Mouse (Mus musculus) forebrain, embryonic 14.5 days (tissue): ENCODE measurements at regions not wholly inside any gene's neighbourhood (a gene's known extent, or its start where the extent isn't known, plus 50 kb on each side); places are given as distances from the start of the nearest gene placed in this dataset.
"Not testable (repeated sequence)": the region's sequence is repeated elsewhere in the genome, so short reads cannot be mapped to it uniquely, and the experiment has no call there.

Source experiments
- ATAC-seq: fragments of 200-750 bp; cut with Nextera tagmentation; 2 replicates; pipeline ENCODE4 v1.8.0; 2017; ENCODE audit warnings: mild to moderate bottlenecking, moderate library complexity
- DNase-seq: peaks from one replicate; pipeline ENCODE4 v3.0.0-alpha.2; 2015; ENCODE audit warnings: low spot score
- H3K27ac ChIP-seq: fragments of 300-500 bp; sonication (generic); 2 replicates; pipeline ENCODE4 v1.5.1; 2014; ENCODE audit warnings: low read depth, mild to moderate bottlenecking, control low read depth, low read length, moderate library complexity
- H3K27me3 ChIP-seq: fragments of 300-500 bp; sonication (generic); replicated peaks from 2 replicates; pipeline ENCODE4 v1.6.1; 2014; ENCODE audit warnings: low read length, control low read depth, mixed read lengths; ENCODE audit not compliant: control insufficient read depth, insufficient read depth
- H3K36me3 ChIP-seq: fragments of 300-500 bp; sonication (generic); 2 replicates; pipeline ENCODE4 v1.6.1; 2014; ENCODE audit warnings: low read length, control low read depth; ENCODE audit not compliant: control insufficient read depth, insufficient read depth
- H3K4me1 ChIP-seq: fragments of 300-500 bp; sonication (generic); 2 replicates; pipeline ENCODE4 v1.6.1; 2014; ENCODE audit warnings: antibody characterized with exemption, low read length, control low read depth; ENCODE audit not compliant: control insufficient read depth, insufficient read depth
- H3K4me2 ChIP-seq: fragments of 300-500 bp; sonication (generic); 2 replicates; pipeline ENCODE4 v1.6.1; 2014; ENCODE audit warnings: mild to moderate bottlenecking, control low read depth, low read length
- H3K4me3 ChIP-seq: fragments of 300-500 bp; sonication (generic); 2 replicates; pipeline ENCODE4 v1.5.1; 2014; ENCODE audit warnings: low read depth, low read length, control low read depth
- H3K9ac ChIP-seq: fragments of 300-500 bp; sonication (generic); 2 replicates; pipeline ENCODE4 v1.6.1; 2014; ENCODE audit warnings: mild to moderate bottlenecking, low read length, control low read depth, moderate library complexity
- H3K9me3 ChIP-seq: fragments of 300-500 bp; sonication (generic); replicated peaks from 2 replicates; pipeline ENCODE4 v1.6.1; 2016; ENCODE audit warnings: low read length, control low read depth, mixed read lengths; ENCODE audit not compliant: control insufficient read depth
- WGBS: fragments of 180-500 bp; shearing (Covaris S2); extraction: QIAGEN DNeasy Blood & Tissue Kit; methylation state at CpG from one replicate; pipeline ENCODE4 v1.1.7; 2014; 5-methylcytosine and 5-hydroxymethylcytosine counted together

DNA sequence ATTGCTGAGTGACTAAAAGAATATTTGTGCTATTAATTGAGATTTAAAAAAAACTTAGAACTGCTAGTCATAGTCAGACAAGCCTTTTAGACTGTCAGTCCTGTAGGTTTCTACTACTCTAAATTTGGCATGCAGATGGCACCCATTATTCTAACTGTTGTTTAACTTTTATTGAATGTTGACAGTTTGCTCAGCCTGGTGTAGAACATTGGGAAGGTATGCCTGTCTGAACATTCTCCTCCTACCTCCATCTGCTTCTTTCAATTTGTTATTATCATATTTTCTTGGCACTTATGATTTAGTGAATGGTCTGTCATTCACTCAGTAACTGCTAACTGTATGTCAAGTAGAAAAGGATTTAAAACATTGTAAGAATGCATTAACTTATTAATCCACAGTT, 130.9 kb downstream of the Gmnc start:
- DNase-seq: no peak
- Histone ChIP-seq H3K36me3 (no peaks in the 10 kb centered on the region), H3K9ac (no peak overlapping the region), H3K4me2 (no peak overlapping the region), H3K9me3 (no peaks in the 10 kb centered on the region), H3K4me1 (no peaks in the 10 kb centered on the region), H3K4me3 (no peak overlapping the region), H3K27ac (no peak overlapping the region), H3K27me3 (no peaks in the 10 kb centered on the region)
- no peak for ATAC-seq

DNA sequence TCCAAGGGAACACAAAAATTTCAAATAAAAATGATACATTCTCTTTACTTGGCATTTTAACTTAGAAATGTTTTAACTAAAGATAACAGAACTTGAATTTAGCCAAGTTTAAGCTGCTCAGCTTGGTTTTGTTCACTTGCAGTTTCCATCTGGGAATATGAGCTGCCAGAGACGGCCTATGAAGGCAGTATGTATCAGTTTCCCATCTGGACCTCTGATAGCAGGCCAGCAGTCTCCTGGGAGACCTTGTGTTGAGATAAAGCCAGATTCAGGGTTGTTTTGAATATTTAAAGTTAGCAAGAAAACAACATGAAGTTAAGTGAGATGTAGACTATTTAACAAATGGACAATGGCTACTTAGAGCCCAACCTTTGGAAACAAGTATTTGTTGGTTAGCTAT, 142.3 kb downstream of the Gmnc start:
- H3K4me1 ChIP-seq: no peaks in the 10 kb centered on the region
- H3K9me3 ChIP-seq: no peaks in the 10 kb centered on the region
- H3K4me3 ChIP-seq: no peak overlapping the region
- ATAC-seq (no peak), DNase-seq (no peak)
- no peak overlapping the region for H3K4me2 ChIP-seq
- H3K36me3 ChIP-seq: no peaks in the 10 kb centered on the region
- 71% methylated on average over 1 of the region's 1 CpGs for WGBS
- no peak overlapping the region for H3K9ac ChIP-seq
- no peak overlapping the region for H3K27ac ChIP-seq
- no peaks in the 10 kb centered on the region for H3K27me3 ChIP-seq

DNA sequence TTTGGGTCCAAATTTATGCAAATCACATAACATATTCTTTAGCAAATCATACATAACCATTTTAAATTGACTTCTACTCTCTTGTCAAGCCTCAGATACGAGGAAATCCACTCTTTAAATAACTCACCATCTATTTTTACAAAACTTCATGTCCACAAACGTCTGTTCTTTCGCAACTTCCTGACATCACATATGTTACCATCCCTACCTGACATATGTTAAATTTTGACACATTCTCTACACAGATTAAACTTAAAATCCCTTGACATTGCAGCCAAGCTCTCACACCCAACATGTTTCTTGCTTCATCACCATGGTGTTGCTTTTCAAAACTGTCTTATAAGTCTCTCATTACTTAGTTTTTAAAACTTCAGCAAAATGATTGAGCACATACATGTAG, 164.4 kb downstream of the Gmnc start:
- no peak overlapping the region for H3K4me3 ChIP-seq
- 79% methylated on average over 3 of the region's 3 CpGs for WGBS
- no peak for DNase-seq
- H3K9me3 ChIP-seq: no peaks in the 10 kb centered on the region
- H3K36me3 ChIP-seq: no peaks in the 10 kb centered on the region
- no peak for ATAC-seq
- H3K4me1 ChIP-seq: no peaks in the 10 kb centered on the region
- no peak overlapping the region for H3K4me2 ChIP-seq
- no peak overlapping the region for H3K9ac ChIP-seq
- H3K27ac ChIP-seq: no peak overlapping the region
- no peaks in the 10 kb centered on the region for H3K27me3 ChIP-seq

DNA sequence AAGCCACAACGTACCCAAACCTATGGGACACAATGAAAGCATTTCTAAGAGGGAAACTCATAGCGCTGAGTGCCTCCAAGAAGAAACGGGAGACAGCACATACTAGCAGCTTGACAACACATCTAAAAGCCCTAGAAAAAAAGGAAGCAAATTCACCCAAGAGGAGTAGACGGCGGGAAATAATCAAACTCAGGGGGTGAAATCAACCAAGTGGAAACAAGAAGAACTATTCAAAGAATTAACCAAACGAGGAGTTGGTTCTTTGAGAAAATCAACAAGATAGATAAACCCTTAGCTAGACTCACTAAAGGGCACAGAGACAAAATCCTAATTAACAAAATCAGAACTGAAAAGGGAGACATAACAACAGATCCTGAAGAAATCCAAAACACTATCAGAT, 180.3 kb downstream of the Gmnc start:
- H3K27ac ChIP-seq, H3K4me3 ChIP-seq, DNase-seq, H3K9me3 ChIP-seq, H3K4me2 ChIP-seq, H3K4me1 ChIP-seq, H3K27me3 ChIP-seq, H3K9ac ChIP-seq, H3K36me3 ChIP-seq, ATAC-seq: not testable (repeated sequence)
- 54% methylated on average over 3 of the region's 6 CpGs for WGBS

DNA sequence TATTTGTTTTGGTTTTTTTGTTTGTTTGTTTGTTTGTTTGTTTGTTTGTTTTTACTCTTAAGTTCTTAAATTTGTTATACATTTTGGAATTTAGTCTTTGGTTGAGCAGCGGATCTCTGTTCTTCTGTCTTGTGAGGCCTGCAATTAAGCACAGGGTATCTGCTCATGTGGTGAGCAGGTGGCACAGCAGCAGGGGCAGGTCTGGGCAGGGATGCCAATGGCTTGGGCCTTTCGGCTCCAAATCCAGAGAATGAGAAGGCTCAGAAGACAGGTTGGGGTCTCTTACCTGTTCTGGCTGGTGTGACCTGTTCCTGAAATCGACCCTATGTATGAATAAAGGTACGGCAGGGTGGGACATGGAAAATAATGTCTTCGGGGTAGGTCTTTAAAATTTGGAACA, 186.0 kb downstream of the Gmnc start:
- Histone ChIP-seq H3K9me3 (no peaks in the 10 kb centered on the region), H3K36me3 (no peaks in the 10 kb centered on the region), H3K27me3 (no peaks in the 10 kb centered on the region), H3K4me2 (no peak overlapping the region), H3K9ac (no peak overlapping the region), H3K4me3 (no peak overlapping the region), H3K27ac (no peak overlapping the region), H3K4me1 (no peaks in the 10 kb centered on the region)
- 92% methylated on average over 5 of the region's 5 CpGs for WGBS
- DNase-seq (no peak), ATAC-seq (no peak)

DNA sequence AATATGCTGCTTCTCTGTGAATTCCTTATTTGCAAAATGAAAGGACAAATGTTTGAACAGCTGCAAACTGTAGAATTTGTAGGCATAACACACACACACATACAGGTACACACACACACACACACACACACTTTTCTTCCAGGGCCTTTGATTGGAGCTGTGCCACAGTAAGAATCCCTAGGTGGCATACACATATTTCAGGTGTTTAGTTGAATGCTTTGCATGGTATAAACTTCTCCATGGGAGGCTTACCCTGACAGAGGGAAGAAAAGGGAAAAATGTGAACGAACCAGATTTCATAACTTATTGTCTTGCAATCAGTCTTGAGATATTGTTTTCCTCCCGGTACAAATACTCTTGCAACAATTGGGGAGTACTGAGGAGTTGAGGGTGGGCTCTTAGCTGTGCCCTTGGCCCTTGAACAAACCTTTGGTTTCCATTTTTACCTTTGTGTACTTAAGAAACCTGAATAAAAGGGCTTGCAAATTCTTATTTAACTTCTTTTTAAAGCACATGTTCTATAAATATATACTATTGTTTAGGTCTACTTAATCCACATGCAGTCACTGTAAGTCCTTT, 204.3 kb downstream of the Gmnc start:
- no peak overlapping the region for H3K9ac ChIP-seq
- no peak overlapping the region for H3K27ac ChIP-seq
- ATAC-seq: no peak
- H3K4me2 ChIP-seq: no peak overlapping the region
- H3K36me3 ChIP-seq: no peaks in the 10 kb centered on the region
- WGBS: 76% methylated on average over 2 of the region's 2 CpGs
- no peaks in the 10 kb centered on the region for H3K4me1 ChIP-seq
- no peak overlapping the region for H3K4me3 ChIP-seq
- H3K9me3 ChIP-seq: no peaks in the 10 kb centered on the region
- H3K27me3 ChIP-seq: no peaks in the 10 kb centered on the region
- DNase-seq: no peak

DNA sequence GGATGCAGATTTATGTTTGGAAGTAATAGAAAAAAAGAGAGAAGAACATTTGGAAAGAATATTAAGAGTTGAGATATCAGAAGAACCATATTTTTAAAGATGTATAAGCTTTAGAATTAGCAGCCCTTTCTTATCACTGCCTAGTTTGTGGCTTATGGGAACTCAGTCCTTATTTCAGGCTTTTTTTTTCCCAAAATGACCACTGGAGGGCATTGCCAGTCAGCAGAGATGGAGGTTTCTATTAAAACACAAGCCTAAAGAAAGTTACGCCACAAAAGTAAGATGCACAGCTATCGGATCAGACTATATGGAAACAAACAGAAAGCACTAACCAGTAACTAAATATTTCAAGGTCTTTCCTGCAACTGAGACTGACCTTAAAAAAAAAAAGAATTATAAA, 200.8 kb downstream of the Il1rap start:
- ATAC-seq: no peak
- no peaks in the 10 kb centered on the region for H3K4me1 ChIP-seq
- peak; percentile 55 for DNase-seq
- H3K36me3 ChIP-seq: no peaks in the 10 kb centered on the region
- no peak overlapping the region for H3K27ac ChIP-seq
- 72% methylated on average over 2 of the region's 2 CpGs for WGBS
- H3K9me3 ChIP-seq: no peaks in the 10 kb centered on the region
- H3K27me3 ChIP-seq: no peaks in the 10 kb centered on the region
- no peak overlapping the region for H3K4me3 ChIP-seq
- no peak overlapping the region for H3K9ac ChIP-seq
- H3K4me2 ChIP-seq: no peak overlapping the region
